ENCODE assay signal across 15 mouse cellular contexts in the genomic region with DNA sequence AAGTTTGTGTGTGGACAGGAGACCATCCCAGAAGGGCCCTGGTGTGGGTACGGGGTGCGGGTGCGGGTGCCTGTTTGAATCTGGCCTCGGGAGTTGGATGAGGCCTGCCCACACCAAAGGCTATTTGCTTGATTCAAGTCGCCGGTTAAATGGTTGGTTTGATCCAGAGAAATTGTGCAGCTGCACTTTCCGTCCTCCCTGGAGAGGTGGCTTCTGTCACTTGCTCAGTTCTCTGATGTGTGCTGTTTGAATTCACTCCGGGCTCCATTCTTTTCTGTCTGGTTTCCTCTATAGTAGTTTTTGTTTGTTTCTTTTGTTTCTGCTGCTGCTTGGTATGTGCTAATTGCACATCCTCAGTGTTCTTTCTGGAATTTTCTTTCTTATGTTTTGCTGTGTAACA.
DNase-seq lines count a peak whose midpoint lies in the region; ATAC-seq and TF ChIP-seq lines count a peak whose summit lies in the region.
"Had no signal": no experiment of that assay in that cellular context is flagged by ENCODE, and none has a peak within 500 bp of the region (broad histone marks: within the 10 kb centered on the region; RNA-seq: fewer than 3 reads in every experiment).

No protein-coding gene starts in this region.

- H3K4me3 ChIP-seq in gastrocnemius, adult 2 months: no peak overlapping the region
- H3K4me3 ChIP-seq in liver, embryonic 14.5 days (ENCODE audit: insufficient read depth in 1 of 2, low read depth in 2 of 2, low read length in 2 of 2): no peak overlapping the region
- no peak overlapping the region for H3K4me3 ChIP-seq in liver, embryonic 11.5 days (ENCODE audit: low read depth, low read length)
- H3K4me3 ChIP-seq in stomach, embryonic 16.5 days (replicated peaks; ENCODE audit: low read length): no peak overlapping the region
- H3K4me3 ChIP-seq: intestine, embryonic 15.5 days had no signal

- H3K27me3 ChIP-seq in liver, embryonic 14.5 days (ENCODE audit: control insufficient read depth, insufficient read depth, low read length): no peaks in the 10 kb centered on the region
- no peaks in the 10 kb centered on the region for H3K27me3 ChIP-seq in liver, embryonic 11.5 days (replicated peaks; ENCODE audit: control insufficient read depth, insufficient read depth, low read length)
- H3K27me3 ChIP-seq in stomach, embryonic 16.5 days (ENCODE audit: control insufficient read depth, insufficient read depth, low read length): no peaks in the 10 kb centered on the region
- H3K27me3 ChIP-seq: intestine, embryonic 15.5 days had no signal

- ATAC-seq in liver, embryonic 14.5 days (ENCODE audit: insufficient read depth): no peak
- no peak for ATAC-seq in liver, embryonic 11.5 days (replicated peaks; ENCODE audit: low FRiP score)
- no peak for ATAC-seq in stomach, embryonic 16.5 days (ENCODE audit: insufficient read depth, low FRiP score)
- ATAC-seq: intestine, embryonic 15.5 days had no signal

- WGBS in liver, embryonic 14.5 days (ENCODE audit: insufficient replicate concordance): 88% methylated on average over 8 of the region's 8 CpGs
- WGBS in liver, embryonic 11.5 days: 91% methylated on average over 8 of the region's 8 CpGs
- WGBS in stomach, embryonic 16.5 days: 70% methylated on average over 8 of the region's 8 CpGs

- peak overlapping the region; percentile 9 for H3K27ac ChIP-seq in gastrocnemius, adult 2 months
- peak overlapping the region; percentile 24 for H3K27ac ChIP-seq in liver, embryonic 14.5 days
- H3K27ac ChIP-seq in liver, embryonic 11.5 days (ENCODE audit: low read depth, low read length): no peak overlapping the region
- peak overlapping the region; percentile 21 for H3K27ac ChIP-seq in stomach, embryonic 16.5 days (ENCODE audit: low read length)
- H3K27ac ChIP-seq: intestine, embryonic 15.5 days had no signal

- TF ChIP-seq EP300 in liver, embryonic 14.5 days (IDR thresholded peaks at IDR 0.05; ENCODE audit: low read depth): no peak

- H3K4me1 ChIP-seq in liver, embryonic 14.5 days (replicated peaks; ENCODE audit: control insufficient read depth in 2 of 2, insufficient read depth in 2 of 2, low read length in 1 of 2): peaks cover 56 to 65% of the 10 kb centered on the region in 2 experiments
- H3K4me1 ChIP-seq in liver, embryonic 11.5 days (replicated peaks; ENCODE audit: control insufficient read depth, insufficient read depth, low read length): peaks cover 45% of the 10 kb centered on the region
- H3K4me1 ChIP-seq in stomach, embryonic 16.5 days (ENCODE audit: control insufficient read depth, insufficient read depth, low read length): peaks cover 35% of the 10 kb centered on the region

- no peak overlapping the region for H3K9ac ChIP-seq in liver, embryonic 14.5 days (replicated peaks)
- H3K9ac ChIP-seq in liver, embryonic 11.5 days (ENCODE audit: low read depth, low read length): no peak overlapping the region
- no peak overlapping the region for H3K9ac ChIP-seq in stomach, embryonic 16.5 days (ENCODE audit: low read length)
- H3K9ac ChIP-seq: intestine, embryonic 15.5 days had no signal

- intact Hi-C loops in gastrocnemius, adult 2 months (cut with DNase I): loop anchor here (5.0 kb wide), 1 partner anchor 74 kb away; no protein-coding TSS in a partner anchor

- no peak for DNase-seq in gastrocnemius, adult 2 months
- DNase-seq in gastrocnemius, postnatal 10 days: no peak
- no peak for DNase-seq in liver, embryonic 14.5 days (ENCODE audit: low read depth in 3 of 3, low spot score in 3 of 3)
- DNase-seq in liver, embryonic 11.5 days (ENCODE audit: low spot score): no peak
- DNase-seq in thymus, postnatal 0 days (ENCODE audit: low spot score): peak; percentile 57
- DNase-seq in thymus, adult 18-20 months: no peak
- DNase-seq in embryo, embryonic 10 days (ENCODE audit: low spot score): no peak
- DNase-seq: adrenal gland, postnatal 14 days; cerebellum, postnatal 25 days; heart, adult 18-20 months; kidney, postnatal 25 days; layer of hippocampus, postnatal 36 days; left cerebral cortex, postnatal 4 days had no signal

- no peaks in the 10 kb centered on the region for H3K36me3 ChIP-seq in liver, embryonic 14.5 days (replicated peaks; ENCODE audit: control insufficient read depth, insufficient read depth, low read depth)
- no peaks in the 10 kb centered on the region for H3K36me3 ChIP-seq in liver, embryonic 11.5 days (ENCODE audit: control insufficient read depth, insufficient read depth, low read length)
- H3K36me3 ChIP-seq in stomach, embryonic 16.5 days (ENCODE audit: control insufficient read depth, insufficient read depth, low read length): no peaks in the 10 kb centered on the region
- H3K36me3 ChIP-seq: intestine, embryonic 15.5 days had no signal

- no peaks in the 10 kb centered on the region for H3K9me3 ChIP-seq in liver, embryonic 14.5 days (ENCODE audit: control insufficient read depth, low read length)
- H3K9me3 ChIP-seq in liver, embryonic 11.5 days (ENCODE audit: control insufficient read depth, low read length): no peaks in the 10 kb centered on the region
- no peaks in the 10 kb centered on the region for H3K9me3 ChIP-seq in stomach, embryonic 16.5 days (replicated peaks; ENCODE audit: control insufficient read depth, low read length)
- H3K9me3 ChIP-seq: intestine, embryonic 15.5 days had no signal

- no peak overlapping the region for H3K4me2 ChIP-seq in liver, embryonic 14.5 days (ENCODE audit: low read depth)
- H3K4me2 ChIP-seq in liver, embryonic 11.5 days: no peak overlapping the region
- no peak overlapping the region for H3K4me2 ChIP-seq in stomach, embryonic 16.5 days (ENCODE audit: low read depth, low read length)
- H3K4me2 ChIP-seq: intestine, embryonic 15.5 days had no signal

- no peak for TF ChIP-seq CTCF in gastrocnemius, adult 2 months (IDR thresholded peaks at IDR 0.05)
- TF ChIP-seq CTCF in liver, embryonic 14.5 days (IDR thresholded peaks at IDR 0.05; ENCODE audit: low read depth): no peak
